Mouse (Mus musculus) adipose tissue, adult 10 weeks (tissue): Measurements from ENCODE around the gene Mrps16. TPM values are rescaled to one million over a fixed set of nuclear protein-coding genes. Genes with fewer than 3 reads are reported as not detected.

Experiments used
- polyA plus RNA-seq: library from polyadenylated mRNA; stranded (reverse); fragments of 350-450 nt; fragmentation: Illumina TruSeq; extraction: RNeasy Lipid Tissue Mini Kit (QIAGEN cat#74804); gene quantifications from one replicate; pipeline ENCODE4 v1.2.3, GENCODE M21; 2014; ENCODE audit warnings: low read depth, low replicate concordance

Mrps16 gene
- 43.1 TPM for polyA plus RNA-seq

GRCm38 (mm10) chr14:20393205-20393913 lies at the start of gene Mrps16:
Gene Mrps16 (minus strand): TSS chr14:20393634.

DNA sequence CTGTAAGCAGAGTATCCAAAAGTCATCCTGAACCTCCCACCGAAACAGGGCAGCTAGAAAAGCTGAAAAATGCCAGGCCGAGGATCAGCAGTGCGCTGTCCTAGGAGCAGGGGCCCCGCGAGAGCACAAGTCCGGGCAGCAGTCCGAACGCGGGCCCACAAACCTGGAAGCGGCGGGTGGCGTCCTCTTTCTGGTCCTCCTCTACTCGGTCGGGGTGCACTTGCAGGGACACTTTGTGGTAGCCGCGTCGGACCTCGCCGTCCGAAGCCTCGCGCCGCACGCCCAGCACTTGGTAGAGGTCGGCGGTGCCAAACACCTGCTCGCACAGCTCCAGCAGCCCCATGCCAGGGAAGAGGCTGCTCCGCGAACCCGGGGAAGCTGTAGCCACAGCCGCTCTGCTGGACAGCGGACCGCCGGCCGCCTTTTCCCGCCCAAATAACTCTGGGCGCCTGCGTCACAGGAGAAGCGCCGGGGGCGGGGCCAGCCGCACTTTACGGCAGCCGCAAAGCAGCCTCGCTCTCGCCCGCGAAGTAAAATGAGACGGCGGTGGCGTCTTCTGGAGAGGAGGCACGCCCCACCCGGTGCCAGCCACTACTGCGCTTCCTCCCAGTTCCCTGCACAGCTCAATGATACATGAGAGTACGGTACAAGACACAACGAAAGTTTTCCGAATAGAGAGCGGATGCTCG lies 4.8 kb downstream of the Mrps16 start, which contains the start of gene Dnajc9:
TSS of gene Dnajc9 (minus strand) at position 470 of the 689 bp plus-strand sequence.

GRCm38 (mm10) chr14:20347991-20348541 lies 45.4 kb downstream of the Mrps16 start, which contains the start of the genes Ecd and Fam149b:
Gene Ecd (minus strand): TSS chr14:20348121.
Gene Fam149b (plus strand): TSS chr14:20348162.

Other genes starting within 250 kb of the Mrps16 start
- gene Kcnk5, start 211.8 kb downstream of the Mrps16 start, polyA plus RNA-seq = 17.9 TPM
- not detected for gene Kcnk16, start 124.4 kb downstream of the Mrps16 start, polyA plus RNA-seq
- gene Nudt13, start 98.9 kb downstream of the Mrps16 start, polyA plus RNA-seq = 30.5 TPM
- 28.0 TPM for gene Ecd, start 45.5 kb downstream of the Mrps16 start, polyA plus RNA-seq
- 38.7 TPM for gene Fam149b, start 45.5 kb downstream of the Mrps16 start, polyA plus RNA-seq
- 22.1 TPM for gene Dnajc9, start 4.7 kb downstream of the Mrps16 start, polyA plus RNA-seq
- 7.5 TPM for gene Cfap70, start 58.6 kb upstream of the Mrps16 start, polyA plus RNA-seq
- gene Anxa7, start 86.5 kb upstream of the Mrps16 start, polyA plus RNA-seq = 75.7 TPM
- 0.92 TPM for gene Mss51, start 103.3 kb upstream of the Mrps16 start, polyA plus RNA-seq
- gene Ppp3cb, start 152.9 kb upstream of the Mrps16 start, polyA plus RNA-seq = 45.0 TPM
- 14.0 TPM for gene Usp54, start 247.4 kb upstream of the Mrps16 start, polyA plus RNA-seq